Mouse (Mus musculus) ovary, adult 10 weeks (tissue): ENCODE data around the gene Prpf4b. TPM values are rescaled to one million over a fixed set of nuclear protein-coding genes. Genes with fewer than 3 reads are reported as not detected.

ENCODE experiments used
- polyA plus RNA-seq: library from polyadenylated mRNA; stranded (reverse); fragments of 350-450 nt; fragmentation: Illumina TruSeq; extraction: RNeasy Lipid Tissue Mini Kit (QIAGEN cat#74804); gene quantifications from one replicate; pipeline ENCODE4 v1.2.3, GENCODE M21; 2014

Gene Prpf4b
- 125 TPM for polyA plus RNA-seq

DNA sequence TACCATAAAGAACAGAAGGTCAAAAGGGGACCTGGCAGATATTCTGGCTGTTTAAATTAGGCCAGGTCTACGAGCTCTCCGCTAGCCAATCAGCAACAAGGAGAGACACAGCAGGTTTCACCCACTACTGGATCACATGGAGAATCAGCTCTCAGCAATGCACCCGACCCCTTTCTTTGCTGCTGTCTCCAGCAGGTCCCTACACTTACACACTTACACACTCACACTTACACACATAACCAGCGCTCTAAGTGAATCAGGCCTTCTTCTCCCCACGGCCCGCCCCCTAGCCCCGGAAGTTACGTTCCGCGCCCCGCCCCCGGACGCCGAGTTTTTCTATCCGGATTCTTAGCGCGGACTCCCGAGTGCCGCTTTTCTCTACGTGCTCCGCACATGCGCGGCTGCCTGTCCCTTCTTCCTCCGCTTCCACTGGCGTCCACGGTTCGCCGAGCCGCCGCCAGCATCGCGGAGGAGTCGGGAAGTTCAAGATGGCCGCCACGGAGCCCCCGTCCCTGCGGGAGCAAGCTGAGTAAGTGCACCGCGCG, at the start of gene Prpf4b:
Prpf4b (plus strand) TSS at position 137 of the 545 bp plus-strand sequence.

GRCm38 (mm10) chr13:34924210-34924609, 49.1 kb downstream of the Prpf4b start, which contains the start of the genes Fam217a and 4933417A18Rik:
Gene Fam217a (minus strand): TSS chr13:34924310.
Gene 4933417A18Rik (plus strand): TSS chr13:34924409.

Other genes starting within 250 kb of the Prpf4b start
- 5.6 TPM for gene Pxdc1, start 221.8 kb upstream of the Prpf4b start, polyA plus RNA-seq
- gene Fam50b, start 140.5 kb upstream of the Prpf4b start, polyA plus RNA-seq: not detected
- 2.9 TPM for gene Fam217a, start 49.0 kb downstream of the Prpf4b start, polyA plus RNA-seq
- not detected for gene 4933417A18Rik, start 49.1 kb downstream of the Prpf4b start, polyA plus RNA-seq
- gene Eci3, start 88.5 kb downstream of the Prpf4b start, polyA plus RNA-seq: 1.4 TPM
- gene Eci2, start 151.8 kb downstream of the Prpf4b start, polyA plus RNA-seq: 99.8 TPM